Mouse (Mus musculus) activated CD4-positive, CD25-positive, alpha-beta regulatory T cell, adult 4 months (primary cell): ENCODE results near the gene Fstl4. TPM values are rescaled to one million over a fixed set of nuclear protein-coding genes. Genes with fewer than 3 reads are reported as not detected.

Source experiments
- ATAC-seq: one replicate; pipeline ENCODE4 v1.8.0; 2017
- polyA plus RNA-seq, 2 experiments: library from polyadenylated mRNA; unstranded; fragments of 100-300 nt; shearing (Covaris generic); gene quantifications; one replicate each; pipeline ENCODE4 v1.2.1; 2017

Gene Fstl4
- polyA plus RNA-seq, 2 experiments from 2014 or later = not detected

DNA sequence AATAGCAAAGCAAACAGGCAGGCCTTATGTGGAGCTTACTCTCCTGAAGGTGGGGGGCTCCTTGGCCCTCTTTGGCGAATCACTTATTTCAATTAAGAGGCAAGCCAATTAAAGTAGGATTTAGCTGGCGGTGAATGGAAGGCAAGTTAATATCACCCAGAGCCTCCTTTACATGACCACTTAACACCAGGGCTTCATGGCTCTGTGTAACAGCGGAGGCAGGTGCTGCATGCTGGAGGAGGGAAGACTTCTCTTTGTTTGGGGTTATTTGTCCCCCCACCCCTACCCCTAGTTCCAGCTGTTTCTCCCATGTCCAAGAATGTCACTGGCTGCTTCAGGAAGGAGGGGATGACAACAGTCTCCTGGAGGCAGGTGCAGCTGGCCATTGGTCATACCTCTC is 10.9 kb downstream of the Fstl4 start:
- ATAC-seq = no peak

GRCm38 (mm10) chr11:52782426-52782825 is 18.0 kb downstream of the Fstl4 start:
- ATAC-seq = no peak

GRCm38 (mm10) chr11:52794331-52794730 is 29.9 kb downstream of the Fstl4 start:
- ATAC-seq = no peak

DNA sequence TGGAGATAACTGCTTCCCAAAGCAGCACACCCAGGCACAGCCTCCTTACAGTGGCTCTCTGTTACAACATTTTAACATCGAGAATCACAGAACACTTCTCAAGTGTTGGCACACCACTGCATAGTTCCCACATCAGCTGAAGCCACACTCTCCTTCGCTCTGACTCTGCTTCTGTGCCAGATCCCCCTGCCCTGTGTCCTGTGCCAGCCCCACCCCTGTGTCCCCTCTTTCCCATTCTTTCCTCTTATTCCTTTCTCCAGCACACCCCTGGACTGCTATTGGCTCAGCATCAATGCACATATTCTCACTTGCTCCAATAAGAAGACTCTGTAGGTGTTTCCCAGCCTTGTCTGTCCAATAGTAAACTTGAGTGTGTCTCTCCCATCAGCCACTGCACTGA is 45.1 kb downstream of the Fstl4 start:
- no peak for ATAC-seq

- no peak for ATAC-seq
Measured at GRCm38 (mm10) chr11:52816004-52816403, 51.6 kb downstream of the Fstl4 start.

GRCm38 (mm10) chr11:52820336-52820905 is 56.0 kb downstream of the Fstl4 start:
- no peak for ATAC-seq

GRCm38 (mm10) chr11:52826591-52826990 is 62.2 kb downstream of the Fstl4 start:
- ATAC-seq = no peak

- no peak for ATAC-seq
Measured at GRCm38 (mm10) chr11:52831631-52832310, 67.3 kb downstream of the Fstl4 start.

- no peak for ATAC-seq
Measured at GRCm38 (mm10) chr11:52832311-52832675, 67.9 kb downstream of the Fstl4 start.

DNA sequence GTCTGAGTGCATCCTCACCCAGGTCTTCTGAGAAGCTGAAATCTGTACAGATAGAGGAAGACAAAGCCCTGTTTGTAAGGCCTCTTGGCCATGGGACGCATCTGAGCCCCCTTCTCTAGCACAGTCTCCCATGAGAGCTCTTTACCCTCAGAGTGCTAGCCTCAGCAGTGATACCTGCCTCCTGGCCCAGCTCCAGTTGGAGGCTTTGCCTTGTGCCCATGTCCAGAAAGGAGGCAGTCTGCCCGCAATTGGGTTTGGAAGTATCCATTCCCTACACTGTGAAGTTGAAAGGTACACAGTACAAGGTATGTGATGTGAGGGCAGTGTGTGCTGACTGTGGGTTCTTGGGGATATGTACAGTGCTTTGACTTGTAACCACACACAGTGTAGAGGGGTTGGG is 84.3 kb downstream of the Fstl4 start:
- no peak for ATAC-seq

GRCm38 (mm10) chr11:52850071-52850470 is 85.6 kb downstream of the Fstl4 start:
- ATAC-seq = no peak

- no peak for ATAC-seq
Measured at GRCm38 (mm10) chr11:52872846-52873512, 108.5 kb downstream of the Fstl4 start.

- ATAC-seq = no peak
Measured at GRCm38 (mm10) chr11:52875916-52876765, 111.7 kb downstream of the Fstl4 start.

DNA sequence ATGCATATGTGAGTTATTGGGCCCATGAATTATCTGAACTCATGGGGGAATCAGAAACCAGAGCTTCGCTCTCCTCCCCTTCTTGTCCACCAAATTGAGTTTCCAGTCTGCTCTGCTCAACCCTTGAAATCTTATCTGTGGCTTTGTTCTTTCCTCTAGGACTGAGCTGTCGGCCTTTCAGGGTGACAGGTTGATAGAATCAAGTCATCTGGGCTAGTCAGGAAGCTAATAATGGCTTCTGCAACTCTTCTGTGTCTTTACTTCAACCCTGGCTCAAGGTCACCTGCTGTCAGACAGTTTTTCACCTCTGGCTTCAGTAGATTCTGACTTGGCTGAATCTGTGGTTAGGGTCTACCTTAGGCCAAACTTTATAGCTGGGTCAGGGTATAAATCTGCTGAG is 113.2 kb downstream of the Fstl4 start:
- no peak for ATAC-seq

DNA sequence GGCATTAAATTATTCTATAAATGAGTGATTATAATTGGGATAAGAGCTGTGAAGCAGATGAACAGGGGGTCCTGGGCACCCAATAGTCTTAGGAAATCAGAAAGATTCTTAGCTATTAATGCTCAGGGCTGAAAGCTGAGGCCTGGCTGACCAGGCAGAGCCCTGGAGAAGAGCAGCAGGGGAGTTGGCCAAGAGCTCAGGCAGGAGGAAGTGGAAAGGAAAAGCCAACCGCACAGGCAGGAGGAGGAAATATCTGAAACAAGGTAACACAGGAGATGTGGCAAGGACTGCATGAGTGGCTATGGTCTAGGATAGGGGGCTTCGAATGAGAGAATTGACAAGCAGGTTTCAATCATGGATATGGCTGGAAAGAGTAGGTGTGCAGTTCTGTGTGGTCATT is 115.5 kb downstream of the Fstl4 start:
- no peak for ATAC-seq

DNA sequence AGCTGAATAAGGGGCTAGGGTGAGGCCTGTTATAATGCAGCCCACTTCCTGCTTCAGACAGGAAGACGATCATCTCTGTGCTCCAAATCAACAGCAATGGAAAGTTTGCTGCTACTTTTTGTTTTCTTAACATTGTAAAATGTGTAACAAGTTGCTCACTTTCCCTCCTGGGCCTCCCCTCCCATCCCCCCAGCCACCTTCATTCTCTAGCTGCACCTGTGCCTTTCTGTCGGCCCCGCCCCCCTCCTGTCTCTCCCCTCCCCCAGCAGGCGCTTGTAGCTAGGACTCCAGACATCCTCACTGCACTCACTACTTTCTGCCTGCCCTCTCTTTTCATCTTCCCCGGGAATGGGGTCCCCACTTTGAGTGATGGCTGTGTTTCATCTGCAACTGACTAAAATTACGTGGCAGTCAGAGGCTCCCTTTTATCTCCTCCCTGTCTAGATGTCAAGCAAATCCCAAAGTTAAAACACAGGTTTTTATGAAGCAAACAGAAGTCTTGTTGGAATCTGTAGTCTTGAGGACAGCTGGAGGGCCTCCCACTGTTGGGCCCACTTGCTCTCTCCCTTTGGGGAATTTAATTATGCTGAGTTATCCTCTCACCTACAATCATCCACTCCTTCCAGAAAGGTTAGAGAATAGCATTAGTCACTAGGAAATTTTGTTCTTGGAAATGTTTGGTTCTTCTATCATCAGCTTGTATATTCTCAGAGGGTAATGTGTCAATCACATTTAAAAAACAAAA is 122.3 kb downstream of the Fstl4 start:
- ATAC-seq = no peak

GRCm38 (mm10) chr11:52888150-52888549 is 123.7 kb downstream of the Fstl4 start:
- no peak for ATAC-seq

- ATAC-seq = no peak
Measured at GRCm38 (mm10) chr11:52889527-52889926, 125.1 kb downstream of the Fstl4 start.

DNA sequence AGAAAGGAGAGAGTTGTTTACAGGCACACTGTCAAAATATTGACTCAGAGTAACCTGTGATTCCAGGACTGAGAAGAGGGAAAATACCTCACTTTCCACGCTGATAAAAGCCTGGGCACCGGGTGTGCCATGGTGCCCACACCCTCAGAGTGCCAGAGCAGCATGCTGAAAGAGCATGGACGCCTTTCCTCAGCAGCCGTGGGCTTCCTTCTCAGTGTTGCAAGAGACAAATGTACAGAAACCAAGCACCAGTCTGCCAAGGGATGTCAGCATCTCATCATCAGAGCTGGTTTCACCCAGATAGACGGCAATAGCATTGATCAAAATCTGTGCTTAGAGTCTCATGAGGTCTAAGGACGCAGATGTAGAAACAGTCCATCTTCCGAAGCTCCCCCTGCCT is 125.7 kb downstream of the Fstl4 start:
- no peak for ATAC-seq

DNA sequence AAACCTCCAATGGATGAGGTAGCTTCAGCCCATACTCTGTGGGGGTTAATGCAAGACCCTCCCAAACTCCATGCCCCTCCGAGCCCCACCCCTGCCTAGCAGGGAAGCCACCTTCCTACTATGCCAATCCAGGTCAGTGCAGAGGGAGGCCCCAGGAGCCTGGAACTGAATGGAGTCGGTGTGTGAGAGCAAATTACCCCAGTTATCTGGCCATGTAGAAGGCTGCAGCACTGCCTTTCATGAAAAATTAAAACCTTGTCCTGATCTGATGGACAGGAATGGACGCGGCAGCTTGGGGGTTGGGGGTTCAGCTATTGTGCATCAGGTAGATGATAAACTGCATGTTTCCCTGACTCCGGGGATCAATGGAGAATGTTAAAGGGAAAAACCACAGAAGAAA is 139.7 kb downstream of the Fstl4 start:
- no peak for ATAC-seq

GRCm38 (mm10) chr11:52910788-52911187 is 146.4 kb downstream of the Fstl4 start:
- ATAC-seq = no peak

- no peak for ATAC-seq
Measured at GRCm38 (mm10) chr11:52914431-52914830, 150.0 kb downstream of the Fstl4 start.

DNA sequence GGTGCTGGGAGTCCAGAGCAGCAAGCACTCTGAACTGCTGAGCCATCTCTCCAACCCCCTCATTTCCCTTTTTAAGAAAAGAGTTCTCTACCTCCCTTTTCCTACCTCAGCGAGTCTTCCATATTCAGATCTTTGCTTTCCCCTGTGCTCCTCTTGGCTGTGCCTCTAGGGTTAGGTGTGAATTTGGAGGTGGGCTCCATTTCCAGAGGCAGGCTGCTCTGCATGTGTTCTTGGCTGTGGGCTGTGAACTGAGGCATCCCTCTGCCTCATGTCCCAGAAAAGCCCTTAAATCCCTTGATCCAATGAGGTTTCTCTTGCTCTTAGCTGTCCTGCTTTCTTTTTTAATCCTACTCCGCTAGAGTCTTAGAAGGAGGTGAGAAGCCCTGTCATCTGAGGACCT is 151.2 kb downstream of the Fstl4 start:
- ATAC-seq = no peak
